Mouse (Mus musculus): ENCODE data around the gene Gm38119.
A peak's percentile ranks its signal among the peaks of the same experiment; 100 is the strongest.

Gm38119 gene

GRCm38 (mm10) chr3:92738996-92739395 lies at the start of gene Gm38119:
Gm38119 (minus strand) TSS chr3:92739096.
- no peak for DNase-seq

- DNase-seq: no peak
Observed at GRCm38 (mm10) chr3:92778799-92779198, 39.9 kb upstream of the Gm38119 start, which contains the start of gene Lce1i. Lce1i (minus strand) TSS chr3:92778899.

GRCm38 (mm10) chr3:92771573-92771972 lies 32.7 kb upstream of the Gm38119 start:
- DNase-seq: no peak

- no peak for DNase-seq
Observed at GRCm38 (mm10) chr3:92764965-92765364, 26.1 kb upstream of the Gm38119 start, which contains the start of gene Lce1h. Lce1h (minus strand) TSS chr3:92765065.

GRCm38 (mm10) chr3:92753197-92753596 lies 14.3 kb upstream of the Gm38119 start:
- no peak for DNase-seq

- no peak for DNase-seq
Observed at GRCm38 (mm10) chr3:92752238-92752637, 13.3 kb upstream of the Gm38119 start, which contains the start of gene Lce1g. Lce1g (minus strand) TSS chr3:92752338.

- no peak for DNase-seq
Observed at GRCm38 (mm10) chr3:92722631-92723030, 16.3 kb downstream of the Gm38119 start.

- DNase-seq: no peak
Observed at GRCm38 (mm10) chr3:92720250-92720649, 18.6 kb downstream of the Gm38119 start, which contains the start of gene Lce1f. Lce1f (minus strand) TSS chr3:92720350.

GRCm38 (mm10) chr3:92715122-92715521 lies 23.8 kb downstream of the Gm38119 start:
- no peak for DNase-seq

- no peak for DNase-seq
Observed at GRCm38 (mm10) chr3:92708974-92709373, 29.9 kb downstream of the Gm38119 start, which contains the start of gene Lce1e. Lce1e (minus strand) TSS chr3:92709074.

- DNase-seq: no peak
Observed at GRCm38 (mm10) chr3:92694613-92695012, 44.3 kb downstream of the Gm38119 start.

- DNase-seq: no peak
Observed at GRCm38 (mm10) chr3:92691688-92692087, 47.2 kb downstream of the Gm38119 start.

GRCm38 (mm10) chr3:92689154-92689553 lies 49.7 kb downstream of the Gm38119 start:
- DNase-seq: peak; percentile 8

Measured in cerebellum, adult 9-10 months (tissue).